Mouse (Mus musculus) forebrain, embryonic 15.5 days (tissue): ENCODE measurements around the gene Arhgap18. TPM values are rescaled to one million over a fixed set of nuclear protein-coding genes. Genes with fewer than 3 reads are reported as not detected.

Source experiments
- ATAC-seq: fragments of 200-750 bp; cut with Nextera tagmentation; replicated peaks from 2 replicates; pipeline ENCODE4 v1.8.0; 2017; ENCODE audit warnings: mild to moderate bottlenecking, moderate TSS enrichment, moderate library complexity
- H3K27ac ChIP-seq: fragments of 300-500 bp; sonication (generic); replicated peaks from 2 replicates; pipeline ENCODE4 v1.5.1; 2015; ENCODE audit warnings: mild to moderate bottlenecking, inconsistent platforms
- H3K27me3 ChIP-seq: fragments of 300-500 bp; sonication (generic); 2 replicates; pipeline ENCODE4 v1.6.1; 2015; ENCODE audit warnings: inconsistent platforms
- H3K36me3 ChIP-seq: fragments of 300-500 bp; sonication (generic); 2 replicates; pipeline ENCODE4 v1.6.1; 2015; ENCODE audit warnings: mild to moderate bottlenecking, inconsistent platforms
- H3K4me1 ChIP-seq: fragments of 300-500 bp; sonication (generic); 2 replicates; pipeline ENCODE4 v1.6.1; 2015; ENCODE audit warnings: inconsistent platforms
- H3K4me2 ChIP-seq: fragments of 300-500 bp; sonication (generic); replicated peaks from 2 replicates; pipeline ENCODE4 v1.6.1; 2015; ENCODE audit warnings: mild to moderate bottlenecking, inconsistent platforms
- H3K4me3 ChIP-seq: fragments of 300-500 bp; sonication (generic); 2 replicates; pipeline ENCODE4 v1.5.1; 2015; ENCODE audit warnings: mild to moderate bottlenecking, inconsistent platforms
- H3K9ac ChIP-seq: fragments of 300-500 bp; sonication (generic); replicated peaks from 2 replicates; pipeline ENCODE4 v1.6.1; 2015; ENCODE audit warnings: mild to moderate bottlenecking, inconsistent platforms
- H3K9me3 ChIP-seq: fragments of 300-500 bp; sonication (generic); 2 replicates; pipeline ENCODE4 v1.6.1; 2016; ENCODE audit warnings: inconsistent platforms
- WGBS: fragments of 180-500 bp; shearing (Covaris S2); methylation state at CpG from one replicate; pipeline ENCODE4 v1.1.7; 2015; ENCODE audit warnings: mixed read lengths; 5-methylcytosine and 5-hydroxymethylcytosine counted together
- polyA plus RNA-seq: library from polyadenylated mRNA; unstranded; fragments of >200 nt; fragmentation: Nextera tagmentation; extraction: Ambion mirVana; gene quantifications from 2 replicates; pipeline ENCODE4 v1.2.1, GENCODE M21; 2015

Arhgap18 gene
- polyA plus RNA-seq, 1 experiment from 2014 or later, result 14.4 TPM

- no peaks in the 10 kb centered on the region for H3K36me3 ChIP-seq
- no peak for ATAC-seq
- H3K4me1 ChIP-seq, result peaks cover 8% of the 10 kb centered on the region
- H3K4me2 ChIP-seq, result no peak overlapping the region
- H3K27ac ChIP-seq, result no peak overlapping the region
- H3K9ac ChIP-seq, result no peak overlapping the region
- 87% methylated on average over 5 of the region's 5 CpGs for WGBS
- no peaks in the 10 kb centered on the region for H3K27me3 ChIP-seq
- H3K9me3 ChIP-seq, result no peaks in the 10 kb centered on the region
- H3K4me3 ChIP-seq, result no peak overlapping the region
Measured at GRCm38 (mm10) chr10:26854556-26855100, 101.4 kb downstream of the Arhgap18 start.

GRCm38 (mm10) chr10:26855851-26856535, 102.8 kb downstream of the Arhgap18 start:
- H3K4me2 ChIP-seq, result no peak overlapping the region
- peak; percentile 94 for ATAC-seq
- no peak overlapping the region for H3K27ac ChIP-seq
- H3K4me1 ChIP-seq, result peaks cover 8% of the 10 kb centered on the region
- no peaks in the 10 kb centered on the region for H3K9me3 ChIP-seq
- no peaks in the 10 kb centered on the region for H3K27me3 ChIP-seq
- H3K4me3 ChIP-seq, result no peak overlapping the region
- no peaks in the 10 kb centered on the region for H3K36me3 ChIP-seq
- 39% methylated on average over 8 of the region's 8 CpGs for WGBS
- H3K9ac ChIP-seq, result no peak overlapping the region

GRCm38 (mm10) chr10:26857583-26857982, 104.4 kb downstream of the Arhgap18 start:
- Histone ChIP-seq H3K4me3 (no peak overlapping the region), H3K9me3 (no peaks in the 10 kb centered on the region), H3K27me3 (no peaks in the 10 kb centered on the region), H3K4me1 (peaks cover 8% of the 10 kb centered on the region), H3K27ac (no peak overlapping the region), H3K4me2 (no peak overlapping the region), H3K9ac (no peak overlapping the region), H3K36me3 (no peaks in the 10 kb centered on the region)
- no peak for ATAC-seq
- WGBS, result 85% methylated on average over 4 of the region's 4 CpGs

- Histone ChIP-seq H3K27ac (0 out of 2 replicates have a peak overlapping the region, but pooled peaks have one; percentile 27), H3K27me3 (no peaks in the 10 kb centered on the region), H3K4me1 (peaks cover 8% of the 10 kb centered on the region), H3K36me3 (no peaks in the 10 kb centered on the region), H3K4me2 (no peak overlapping the region), H3K9ac (no peak overlapping the region), H3K9me3 (no peaks in the 10 kb centered on the region), H3K4me3 (no peak overlapping the region)
- 44% methylated on average over 4 of the region's 4 CpGs for WGBS
- ATAC-seq, result no peak
Measured at GRCm38 (mm10) chr10:26858537-26858936, 105.3 kb downstream of the Arhgap18 start.

GRCm38 (mm10) chr10:26861231-26861630, 108.0 kb downstream of the Arhgap18 start:
- Histone ChIP-seq H3K9ac (no peak overlapping the region), H3K27ac (no peak overlapping the region), H3K36me3 (no peaks in the 10 kb centered on the region), H3K4me1 (peaks cover 3% of the 10 kb centered on the region; the same call in 1 of the 2 replicates), H3K4me3 (no peak overlapping the region), H3K9me3 (no peaks in the 10 kb centered on the region), H3K27me3 (no peaks in the 10 kb centered on the region), H3K4me2 (no peak overlapping the region)
- no peak for ATAC-seq

- no peaks in the 10 kb centered on the region for H3K27me3 ChIP-seq
- no peak overlapping the region for H3K9ac ChIP-seq
- H3K4me2 ChIP-seq, result no peak overlapping the region
- H3K9me3 ChIP-seq, result no peaks in the 10 kb centered on the region
- 90% methylated on average over 4 of the region's 4 CpGs for WGBS
- H3K36me3 ChIP-seq, result no peaks in the 10 kb centered on the region
- H3K4me3 ChIP-seq, result no peak overlapping the region
- peaks cover 3% of the 10 kb centered on the region; the same call in 1 of the 2 replicates for H3K4me1 ChIP-seq
- no peak overlapping the region for H3K27ac ChIP-seq
- ATAC-seq, result no peak
Measured at GRCm38 (mm10) chr10:26862207-26862606, 109.0 kb downstream of the Arhgap18 start.

- no peak for ATAC-seq
Measured at GRCm38 (mm10) chr10:26863982-26864381, 110.8 kb downstream of the Arhgap18 start.

GRCm38 (mm10) chr10:26870802-26871201, 117.6 kb downstream of the Arhgap18 start:
- no peak overlapping the region for H3K4me3 ChIP-seq
- H3K36me3 ChIP-seq, result no peaks in the 10 kb centered on the region
- 39% methylated on average over 2 of the region's 2 CpGs for WGBS
- ATAC-seq, result peak; percentile 68; the same call in 1 of the 2 replicates
- H3K9me3 ChIP-seq, result no peaks in the 10 kb centered on the region
- no peaks in the 10 kb centered on the region for H3K4me1 ChIP-seq
- H3K27me3 ChIP-seq, result no peaks in the 10 kb centered on the region
- H3K9ac ChIP-seq, result no peak overlapping the region
- H3K27ac ChIP-seq, result 0 out of 2 replicates have a peak overlapping the region, but pooled peaks have one; percentile 2
- H3K4me2 ChIP-seq, result no peak overlapping the region

More at GRCm38 (mm10) chr10:26863982-26864381, 110.8 kb downstream of the Arhgap18 start:
- Histone ChIP-seq H3K4me3 (no peak overlapping the region), H3K4me1 (no peaks in the 10 kb centered on the region), H3K36me3 (no peaks in the 10 kb centered on the region), H3K9ac (no peak overlapping the region), H3K9me3 (no peaks in the 10 kb centered on the region), H3K4me2 (no peak overlapping the region), H3K27ac (no peak overlapping the region), H3K27me3 (no peaks in the 10 kb centered on the region)
- 86% methylated on average over 1 of the region's 1 CpGs for WGBS

- ATAC-seq, result no peak
- Histone ChIP-seq H3K4me2 (no peak overlapping the region), H3K4me3 (no peak overlapping the region), H3K27me3 (no peaks in the 10 kb centered on the region), H3K9me3 (no peaks in the 10 kb centered on the region), H3K4me1 (no peaks in the 10 kb centered on the region), H3K27ac (no peak overlapping the region), H3K9ac (no peak overlapping the region), H3K36me3 (no peaks in the 10 kb centered on the region)
- WGBS, result 84% methylated on average over 11 of the region's 11 CpGs
Measured at GRCm38 (mm10) chr10:26877309-26877708, 124.1 kb downstream of the Arhgap18 start.

GRCm38 (mm10) chr10:26878924-26879600, 125.8 kb downstream of the Arhgap18 start:
- WGBS, result 90% methylated on average over 9 of the region's 9 CpGs
- Histone ChIP-seq H3K4me2 (no peak overlapping the region), H3K4me1 (no peaks in the 10 kb centered on the region), H3K4me3 (no peak overlapping the region), H3K9ac (no peak overlapping the region), H3K27me3 (no peaks in the 10 kb centered on the region), H3K9me3 (no peaks in the 10 kb centered on the region), H3K27ac (no peak overlapping the region), H3K36me3 (no peaks in the 10 kb centered on the region)
- no peak for ATAC-seq

GRCm38 (mm10) chr10:26884949-26885348, 131.7 kb downstream of the Arhgap18 start:
- no peaks in the 10 kb centered on the region for H3K9me3 ChIP-seq
- WGBS, result 61% methylated on average over 8 of the region's 8 CpGs
- H3K4me3 ChIP-seq, result no peak overlapping the region
- H3K4me2 ChIP-seq, result no peak overlapping the region
- no peaks in the 10 kb centered on the region for H3K27me3 ChIP-seq
- no peaks in the 10 kb centered on the region for H3K4me1 ChIP-seq
- no peaks in the 10 kb centered on the region for H3K36me3 ChIP-seq
- H3K9ac ChIP-seq, result no peak overlapping the region
- H3K27ac ChIP-seq, result no peak overlapping the region
- ATAC-seq, result no peak

- Histone ChIP-seq H3K4me3 (no peak overlapping the region), H3K36me3 (no peaks in the 10 kb centered on the region), H3K9me3 (no peaks in the 10 kb centered on the region), H3K4me1 (no peaks in the 10 kb centered on the region), H3K9ac (no peak overlapping the region), H3K27me3 (no peaks in the 10 kb centered on the region), H3K27ac (no peak overlapping the region), H3K4me2 (no peak overlapping the region)
- no peak for ATAC-seq
- 8% methylated on average over 6 of the region's 6 CpGs for WGBS
Measured at GRCm38 (mm10) chr10:26889226-26889625, 136.0 kb downstream of the Arhgap18 start.
